Mouse (Mus musculus) stomach, embryonic 16.5 days (tissue): ENCODE measurements around the gene F5. TPM values are rescaled to one million over a fixed set of nuclear protein-coding genes. Genes with fewer than 3 reads are reported as not detected.

Experiments
- ATAC-seq: fragments of 200-750 bp; cut with Nextera tagmentation; 2 replicates; pipeline ENCODE4 v1.8.0; 2017; ENCODE audit warnings: moderate number of reproducible peaks, moderate TSS enrichment; ENCODE audit not compliant: insufficient read depth, low FRiP score
- H3K27ac ChIP-seq: fragments of 300-500 bp; sonication (generic); 2 replicates; pipeline ENCODE4 v1.5.1; 2014; ENCODE audit warnings: low read length
- H3K27me3 ChIP-seq: fragments of 300-500 bp; sonication (generic); 2 replicates; pipeline ENCODE4 v1.6.1; 2014; ENCODE audit warnings: low read length, control low read depth, mixed read lengths; ENCODE audit not compliant: control insufficient read depth, insufficient read depth
- H3K36me3 ChIP-seq: fragments of 300-500 bp; sonication (generic); 2 replicates; pipeline ENCODE4 v1.6.1; 2014; ENCODE audit warnings: low read length; ENCODE audit not compliant: control insufficient read depth, insufficient read depth
- H3K4me1 ChIP-seq: fragments of 300-500 bp; sonication (generic); 2 replicates; pipeline ENCODE4 v1.6.1; 2014; ENCODE audit warnings: low read length, control low read depth, mixed read lengths; ENCODE audit not compliant: control insufficient read depth, insufficient read depth
- H3K4me2 ChIP-seq: fragments of 300-500 bp; sonication (generic); 2 replicates; pipeline ENCODE4 v1.6.1; 2014; ENCODE audit warnings: low read depth, low read length, mixed read lengths
- H3K4me3 ChIP-seq: fragments of 300-500 bp; sonication (generic); replicated peaks from 2 replicates; pipeline ENCODE4 v1.5.1; 2014; ENCODE audit warnings: mild to moderate bottlenecking, low read length
- H3K9ac ChIP-seq: fragments of 300-500 bp; sonication (generic); 2 replicates; pipeline ENCODE4 v1.6.1; 2014; ENCODE audit warnings: low read length
- H3K9me3 ChIP-seq: fragments of 300-500 bp; sonication (generic); replicated peaks from 2 replicates; pipeline ENCODE4 v1.6.1; 2016; ENCODE audit warnings: low read length, control low read depth; ENCODE audit not compliant: control insufficient read depth
- WGBS: fragments of 180-500 bp; shearing (Covaris S2); extraction: QIAGEN DNeasy Blood & Tissue Kit; methylation state at CpG from one replicate; pipeline ENCODE4 v1.1.7; 2014; 5-methylcytosine and 5-hydroxymethylcytosine counted together
- polyA plus RNA-seq: library from polyadenylated mRNA; unstranded; fragments of >200 nt; fragmentation: Nextera tagmentation; extraction: Ambion mirVana; gene quantifications from 2 replicates; pipeline ENCODE4 v1.2.1, GENCODE M21; 2015

Gene F5
- polyA plus RNA-seq, 1 experiment from 2014 or later, result 1.3 TPM

GRCm38 (mm10) chr1:164176856-164177255 is 25.2 kb downstream of the F5 start:
- Histone ChIP-seq H3K4me3 (no peak overlapping the region), H3K4me1 (no peaks in the 10 kb centered on the region), H3K9ac (no peak overlapping the region), H3K9me3 (no peaks in the 10 kb centered on the region), H3K36me3 (no peaks in the 10 kb centered on the region), H3K27me3 (no peaks in the 10 kb centered on the region), H3K27ac (no peak overlapping the region), H3K4me2 (no peak overlapping the region)
- ATAC-seq, result no peak

GRCm38 (mm10) chr1:164178429-164178828 is 26.8 kb downstream of the F5 start:
- Histone ChIP-seq H3K36me3 (no peaks in the 10 kb centered on the region), H3K27ac (no peak overlapping the region), H3K9ac (no peak overlapping the region), H3K4me1 (no peaks in the 10 kb centered on the region), H3K4me2 (no peak overlapping the region), H3K9me3 (no peaks in the 10 kb centered on the region), H3K4me3 (no peak overlapping the region), H3K27me3 (no peaks in the 10 kb centered on the region)
- ATAC-seq, result no peak
- 71% methylated on average over 6 of the region's 6 CpGs for WGBS

DNA sequence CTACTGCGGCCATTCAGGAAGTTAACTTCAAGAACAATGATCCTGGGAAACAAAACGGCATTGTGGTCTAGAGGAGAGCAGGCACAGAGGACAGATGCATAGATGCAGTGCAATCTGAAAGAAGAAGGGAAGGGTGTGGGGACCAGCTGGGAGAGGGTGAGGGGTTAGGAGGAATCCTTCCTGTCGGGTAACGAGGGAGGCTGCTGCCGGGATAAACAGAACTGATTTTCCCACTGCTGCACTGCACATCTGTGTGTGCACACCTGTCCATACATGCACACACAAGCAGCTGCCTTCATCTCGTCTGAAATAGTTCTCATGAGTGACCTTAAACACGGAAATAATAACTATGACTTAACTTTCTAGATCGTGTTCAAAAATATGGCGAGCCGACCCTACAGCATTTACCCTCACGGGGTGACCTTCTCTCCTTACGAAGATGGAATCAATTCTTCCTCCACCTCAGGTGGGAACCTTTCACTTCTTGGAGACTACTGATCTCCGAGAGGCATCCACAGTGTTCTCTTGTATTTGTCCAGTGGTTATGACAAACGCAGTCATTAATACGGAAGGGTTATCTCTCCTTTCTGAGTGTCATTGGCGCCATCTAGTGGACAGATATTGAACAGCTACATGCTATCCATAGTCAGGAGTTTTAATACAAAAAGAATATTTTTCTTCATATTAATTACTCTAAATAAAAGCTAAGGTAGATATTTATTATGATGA is 32.7 kb downstream of the F5 start:
- ATAC-seq, result peak; percentile 56; the same call in 1 of the 2 replicates
- Histone ChIP-seq H3K4me2 (peak overlapping the region; percentile 39), H3K27ac (no peak overlapping the region), H3K4me1 (no peaks in the 10 kb centered on the region), H3K27me3 (no peaks in the 10 kb centered on the region), H3K36me3 (no peaks in the 10 kb centered on the region), H3K9me3 (no peaks in the 10 kb centered on the region), H3K9ac (no peak overlapping the region), H3K4me3 (peak overlapping the region; percentile 30)
- 40% methylated on average over 16 of the region's 16 CpGs for WGBS

DNA sequence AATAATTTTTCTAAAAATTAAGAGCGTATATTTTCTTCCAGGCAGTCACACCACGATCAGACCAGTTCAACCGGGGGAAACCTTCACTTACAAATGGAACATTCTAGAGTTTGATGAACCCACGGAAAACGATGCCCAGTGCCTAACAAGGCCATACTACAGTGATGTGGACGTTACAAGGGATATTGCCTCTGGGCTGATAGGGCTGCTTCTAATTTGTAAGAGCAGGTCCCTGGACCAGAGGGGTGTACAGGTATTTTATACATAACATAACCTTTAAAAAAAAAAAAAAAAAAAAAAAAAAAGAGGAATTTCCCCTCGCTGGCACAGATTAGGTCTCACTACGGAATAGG is 33.2 kb downstream of the F5 start:
- WGBS, result 36% methylated on average over 8 of the region's 8 CpGs
- Histone ChIP-seq H3K4me1 (no peaks in the 10 kb centered on the region), H3K9ac (no peak overlapping the region), H3K27ac (no peak overlapping the region), H3K4me3 (no peak overlapping the region), H3K4me2 (no peak overlapping the region), H3K36me3 (no peaks in the 10 kb centered on the region), H3K27me3 (no peaks in the 10 kb centered on the region), H3K9me3 (no peaks in the 10 kb centered on the region)
- no peak for ATAC-seq

DNA sequence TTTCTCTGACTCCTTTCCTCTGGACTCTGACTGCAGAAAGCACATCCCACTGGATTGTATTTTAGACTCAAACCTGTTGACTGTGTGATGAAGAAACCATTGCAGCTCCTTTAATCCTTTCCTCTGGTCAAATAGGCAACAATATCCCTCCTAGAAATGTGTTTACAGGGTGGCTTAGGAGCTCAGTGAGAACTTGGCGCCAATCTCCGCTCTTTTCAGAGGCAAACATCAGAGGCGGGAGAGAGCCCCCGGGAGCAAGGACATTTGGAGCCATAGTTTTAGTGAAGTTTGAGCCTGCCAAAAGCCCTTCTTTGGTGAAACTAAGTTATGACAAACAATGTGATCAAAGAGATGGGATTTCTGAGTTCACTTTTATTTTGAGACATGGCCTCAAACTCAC is 33.7 kb downstream of the F5 start:
- Histone ChIP-seq H3K27me3 (no peaks in the 10 kb centered on the region), H3K9me3 (no peaks in the 10 kb centered on the region), H3K9ac (no peak overlapping the region), H3K36me3 (no peaks in the 10 kb centered on the region), H3K4me3 (no peak overlapping the region), H3K27ac (no peak overlapping the region), H3K4me2 (no peak overlapping the region), H3K4me1 (no peaks in the 10 kb centered on the region)
- 43% methylated on average over 4 of the region's 4 CpGs for WGBS
- ATAC-seq, result no peak

- H3K9ac ChIP-seq, result no peak overlapping the region
- ATAC-seq, result no peak
- no peak overlapping the region for H3K4me2 ChIP-seq
- H3K27me3 ChIP-seq, result no peaks in the 10 kb centered on the region
- no peaks in the 10 kb centered on the region for H3K4me1 ChIP-seq
- WGBS, result 73% methylated on average over 1 of the region's 1 CpGs
- no peaks in the 10 kb centered on the region for H3K36me3 ChIP-seq
- no peak overlapping the region for H3K27ac ChIP-seq
- H3K4me3 ChIP-seq, result no peak overlapping the region
- H3K9me3 ChIP-seq, result no peaks in the 10 kb centered on the region
Measured at GRCm38 (mm10) chr1:164187002-164187560, 35.4 kb downstream of the F5 start.

DNA sequence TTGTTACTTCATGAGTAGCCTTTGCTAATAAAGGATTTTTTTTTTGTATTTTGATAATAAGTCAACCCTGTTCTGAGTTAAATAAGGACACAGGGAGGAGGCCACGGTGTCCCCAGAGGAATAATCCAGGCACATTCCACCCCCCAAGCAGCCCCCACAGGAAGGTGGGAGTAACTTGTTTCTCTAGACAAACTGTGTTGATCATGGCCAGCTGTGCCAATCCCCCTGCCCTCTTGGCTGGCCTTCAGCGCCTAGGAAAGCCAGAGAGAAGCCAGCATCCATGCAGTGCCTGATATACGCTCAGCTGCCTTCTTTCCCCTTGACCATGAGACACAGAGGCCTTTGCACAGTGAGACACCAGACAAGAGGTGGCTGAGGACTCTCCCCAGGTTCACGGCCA is 47.9 kb downstream of the F5 start:
- Histone ChIP-seq H3K27ac (no peak overlapping the region), H3K27me3 (no peaks in the 10 kb centered on the region), H3K4me2 (no peak overlapping the region), H3K36me3 (no peaks in the 10 kb centered on the region), H3K9me3 (0 out of 2 replicates have a peak, but pooled peaks cover 3% of the 10 kb centered on the region), H3K4me3 (no peak overlapping the region), H3K9ac (no peak overlapping the region), H3K4me1 (no peaks in the 10 kb centered on the region)
- 77% methylated on average over 4 of the region's 4 CpGs for WGBS
- no peak for ATAC-seq

GRCm38 (mm10) chr1:164208437-164208836 is 56.8 kb downstream of the F5 start:
- Histone ChIP-seq H3K4me3 (no peak overlapping the region), H3K4me2 (no peak overlapping the region), H3K27me3 (no peaks in the 10 kb centered on the region), H3K9ac (no peak overlapping the region), H3K36me3 (no peaks in the 10 kb centered on the region), H3K9me3 (no peaks in the 10 kb centered on the region), H3K4me1 (no peaks in the 10 kb centered on the region), H3K27ac (no peak overlapping the region)
- no peak for ATAC-seq
- WGBS, result 44% methylated on average over 2 of the region's 2 CpGs

- H3K4me2 ChIP-seq, result no peak overlapping the region
- 81% methylated on average over 4 of the region's 4 CpGs for WGBS
- H3K4me1 ChIP-seq, result no peaks in the 10 kb centered on the region; the same call in 1 of the 2 replicates
- no peak for ATAC-seq
- H3K27ac ChIP-seq, result no peak overlapping the region
- no peak overlapping the region for H3K4me3 ChIP-seq
- no peaks in the 10 kb centered on the region for H3K36me3 ChIP-seq
- H3K9me3 ChIP-seq, result no peaks in the 10 kb centered on the region
- no peak overlapping the region for H3K9ac ChIP-seq
- H3K27me3 ChIP-seq, result no peaks in the 10 kb centered on the region
Measured at GRCm38 (mm10) chr1:164210899-164211298, 59.3 kb downstream of the F5 start.
